ENCODE assay signal across 7 mouse cellular contexts in the genomic region with DNA sequence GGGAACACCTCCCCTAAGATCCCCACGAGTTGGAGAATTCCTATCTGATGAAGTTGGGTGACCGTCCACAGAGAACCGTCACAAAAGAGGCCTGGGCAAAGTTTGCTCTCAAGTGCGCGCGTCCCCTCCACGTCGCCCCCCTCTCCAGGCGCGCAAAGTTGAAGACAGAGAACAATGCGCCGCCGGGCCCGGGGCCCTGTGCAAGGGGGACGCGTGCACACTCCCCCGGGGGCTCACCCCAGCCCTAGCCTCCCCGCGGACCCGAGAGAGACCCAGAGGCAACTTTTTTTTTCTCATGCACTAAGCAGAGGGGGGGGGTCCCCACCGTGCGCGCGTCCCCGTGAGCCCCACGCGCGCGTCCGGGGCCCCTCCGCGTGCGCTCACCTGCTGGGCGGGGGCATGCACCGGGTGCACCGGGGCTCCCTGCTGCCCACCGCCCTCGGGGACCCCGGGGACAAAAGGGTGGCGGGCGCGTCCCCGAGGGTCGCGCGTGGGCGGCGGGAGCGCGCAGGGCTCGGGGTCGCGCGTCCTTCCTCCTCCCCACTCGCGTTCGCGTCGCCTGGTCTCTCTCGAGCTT. TPM values are rescaled to one million over a fixed set of nuclear protein-coding genes. Genes with fewer than 3 reads are reported as not detected.
DNase-seq lines count a peak whose midpoint lies in the region; ATAC-seq and TF ChIP-seq lines count a peak whose summit lies in the region.

No protein-coding gene starts in this region.

- peak overlapping the region; percentile 89 for H3K4me2 ChIP-seq in embryonic facial prominence, embryonic 11.5 days (ENCODE audit: low read depth, low read length)
- peak overlapping the region; percentile 74 for H3K4me2 ChIP-seq in hindbrain, embryonic 11.5 days (replicated peaks; ENCODE audit: low read depth, low read length)
- peak overlapping the region; percentile 88 for H3K4me2 ChIP-seq in limb, embryonic 14.5 days (replicated peaks; ENCODE audit: low read depth, low read length, severe bottlenecking)
- H3K4me2 ChIP-seq in neural tube, embryonic 11.5 days (ENCODE audit: low read depth): peak overlapping the region; percentile 94

- peak overlapping the region; percentile 99 for H3K4me3 ChIP-seq in embryonic facial prominence, embryonic 11.5 days (ENCODE audit: low read depth, low read length)
- H3K4me3 ChIP-seq in hindbrain, embryonic 11.5 days (ENCODE audit: low read depth, low read length): peak overlapping the region; percentile 98
- H3K4me3 ChIP-seq in limb, embryonic 14.5 days (replicated peaks; ENCODE audit: low read length): peak overlapping the region; percentile 94
- H3K4me3 ChIP-seq in neural tube, embryonic 11.5 days (ENCODE audit: low read depth, low read length): peak overlapping the region; percentile 99

- no peaks in the 10 kb centered on the region; the same call in 1 of the 2 replicates for H3K4me1 ChIP-seq in embryonic facial prominence, embryonic 11.5 days (ENCODE audit: control insufficient read depth, insufficient read depth, low read length)
- H3K4me1 ChIP-seq in hindbrain, embryonic 11.5 days (replicated peaks; ENCODE audit: control insufficient read depth, insufficient read depth, low read length): 0 out of 2 replicates have a peak, but pooled peaks cover 2% of the 10 kb centered on the region
- peaks cover 8% of the 10 kb centered on the region for H3K4me1 ChIP-seq in limb, embryonic 14.5 days (ENCODE audit: control insufficient read depth, insufficient read depth, low read length)
- 0 out of 2 replicates have a peak, but pooled peaks cover 9% of the 10 kb centered on the region for H3K4me1 ChIP-seq in neural tube, embryonic 11.5 days (ENCODE audit: control insufficient read depth, insufficient read depth, low read length)

- WGBS in embryonic facial prominence, embryonic 11.5 days: under 1% methylated on average over 60 of the region's 60 CpGs
- WGBS in hindbrain, embryonic 11.5 days: under 1% methylated on average over 51 of the region's 60 CpGs
- WGBS in limb, embryonic 14.5 days: 0% methylated on average over 49 of the region's 60 CpGs
- 1% methylated on average over 34 of the region's 60 CpGs for WGBS in neural tube, embryonic 11.5 days

- peaks cover 20% of the 10 kb centered on the region for H3K36me3 ChIP-seq in embryonic facial prominence, embryonic 11.5 days (replicated peaks; ENCODE audit: control insufficient read depth, insufficient read depth, low read depth, low read length)
- peaks cover 11% of the 10 kb centered on the region for H3K36me3 ChIP-seq in hindbrain, embryonic 11.5 days (ENCODE audit: control insufficient read depth, insufficient read depth, low read length)
- peaks cover 33% of the 10 kb centered on the region for H3K36me3 ChIP-seq in limb, embryonic 14.5 days (ENCODE audit: control insufficient read depth, insufficient read depth, low read length)
- H3K36me3 ChIP-seq in neural tube, embryonic 11.5 days (ENCODE audit: control insufficient read depth, insufficient read depth, low read length): peaks cover 20% of the 10 kb centered on the region

- H3K27me3 ChIP-seq in embryonic facial prominence, embryonic 11.5 days (ENCODE audit: control insufficient read depth, insufficient read depth, low read length): no peaks in the 10 kb centered on the region
- 0 out of 2 replicates have a peak, but pooled peaks cover 2% of the 10 kb centered on the region for H3K27me3 ChIP-seq in hindbrain, embryonic 11.5 days (ENCODE audit: control insufficient read depth, insufficient read depth, low read length)
- no peaks in the 10 kb centered on the region for H3K27me3 ChIP-seq in limb, embryonic 14.5 days (ENCODE audit: control insufficient read depth, insufficient read depth, low read length)
- no peaks in the 10 kb centered on the region for H3K27me3 ChIP-seq in neural tube, embryonic 11.5 days (ENCODE audit: control insufficient read depth, insufficient read depth, low read length)

- peak overlapping the region; percentile 99 for H3K9ac ChIP-seq in embryonic facial prominence, embryonic 11.5 days (replicated peaks; ENCODE audit: low read length)
- H3K9ac ChIP-seq in hindbrain, embryonic 11.5 days (ENCODE audit: low read depth, low read length): peak overlapping the region; percentile 99
- H3K9ac ChIP-seq in limb, embryonic 14.5 days (ENCODE audit: low read depth, low read length, severe bottlenecking): peak overlapping the region; percentile 98
- H3K9ac ChIP-seq in neural tube, embryonic 11.5 days (ENCODE audit: low read length): peak overlapping the region; percentile 99

- H3K27ac ChIP-seq in embryonic facial prominence, embryonic 11.5 days (replicated peaks; ENCODE audit: low read depth, low read length): peak overlapping the region; percentile 91
- peak overlapping the region; percentile 84 for H3K27ac ChIP-seq in hindbrain, embryonic 11.5 days (ENCODE audit: low read depth, low read length)
- peak overlapping the region; percentile 85 for H3K27ac ChIP-seq in limb, embryonic 14.5 days (replicated peaks; ENCODE audit: low read depth, low read length)
- H3K27ac ChIP-seq in neural tube, embryonic 11.5 days (ENCODE audit: low read depth, low read length): peak overlapping the region; percentile 84

- no peaks in the 10 kb centered on the region for H3K9me3 ChIP-seq in embryonic facial prominence, embryonic 11.5 days (replicated peaks; ENCODE audit: control insufficient read depth, low read length)
- H3K9me3 ChIP-seq in hindbrain, embryonic 11.5 days (ENCODE audit: control insufficient read depth, low read length): no peaks in the 10 kb centered on the region
- H3K9me3 ChIP-seq in limb, embryonic 14.5 days (ENCODE audit: control insufficient read depth, low read length): no peaks in the 10 kb centered on the region
- H3K9me3 ChIP-seq in neural tube, embryonic 11.5 days (ENCODE audit: control insufficient read depth, low read length): no peaks in the 10 kb centered on the region

- ATAC-seq in embryonic facial prominence, embryonic 11.5 days (replicated peaks; ENCODE audit: insufficient number of reproducible peaks, low FRiP score, low TSS enrichment, low read depth): no peak
- ATAC-seq in hindbrain, embryonic 11.5 days (ENCODE audit: low FRiP score): peak; percentile 41; the same call in 1 of the 2 replicates
- ATAC-seq in limb, embryonic 14.5 days (ENCODE audit: low FRiP score, low read depth): no peak
- peak; percentile 49 for ATAC-seq in neural tube, embryonic 11.5 days (ENCODE audit: insufficient read depth, low FRiP score, low TSS enrichment)

- TF ChIP-seq POLR2A in limb, embryonic 14.5 days (IDR thresholded peaks at IDR 0.05; ENCODE audit: borderline replicate concordance, extremely low read depth, insufficient read depth, insufficient read length): no peak

- peak; percentile 50 for DNase-seq in right cerebral cortex, postnatal 4 days
- no peak for DNase-seq in right cerebral cortex, postnatal 25 days
- DNase-seq in embryonic facial prominence, embryonic 11.5 days (ENCODE audit: low spot score): peak; percentile 76
- peak; percentile 77 for DNase-seq in hindbrain, embryonic 11.5 days (ENCODE audit: low spot score)
- DNase-seq in limb, embryonic 14.5 days (ENCODE audit: low spot score): peak; percentile 32
- DNase-seq in neural tube, embryonic 11.5 days (ENCODE audit: low spot score): peak; percentile 69
- no peak for DNase-seq in c-Kit-positive CD71-positive TER-119-positive erythroid progenitor cells, embryonic 14.5 days (ENCODE audit: low spot score)

RNA-seq across cellular contexts. Expression of gene Tcf3, which starts 0.4 kb away (rescaled TPM):
- 174 and 178 TPM in 2 replicates for polyA plus RNA-seq in embryonic facial prominence, embryonic 11.5 days (2014; fragmentation: Nextera tagmentation; extraction: Ambion mirVana)
- polyA plus RNA-seq in hindbrain, embryonic 11.5 days (2014; fragmentation: Nextera tagmentation; extraction: Ambion mirVana): 110 and 130 TPM in 2 replicates
- polyA plus RNA-seq in limb, embryonic 14.5 days (2012; rRNA removed): 191 and 260 TPM in 2 replicates
- 129 and 147 TPM in 2 replicates for polyA plus RNA-seq in limb, embryonic 14.5 days (2014; fragmentation: Nextera tagmentation; extraction: Ambion mirVana)
- polyA plus RNA-seq in neural tube, embryonic 11.5 days (2014; fragmentation: Nextera tagmentation; extraction: Ambion mirVana): 177 and 178 TPM in 2 replicates

RNA-seq across cellular contexts. Expression of gene Uqcr11, which starts 26.4 kb away (rescaled TPM):
- polyA plus RNA-seq in embryonic facial prominence, embryonic 11.5 days (2014; fragmentation: Nextera tagmentation; extraction: Ambion mirVana): 377 and 460 TPM in 2 replicates
- polyA plus RNA-seq in hindbrain, embryonic 11.5 days (2014; fragmentation: Nextera tagmentation; extraction: Ambion mirVana): 466 and 480 TPM in 2 replicates
- 572 and 718 TPM in 2 replicates for polyA plus RNA-seq in limb, embryonic 14.5 days (2012; rRNA removed)
- 617 and 707 TPM in 2 replicates for polyA plus RNA-seq in limb, embryonic 14.5 days (2014; fragmentation: Nextera tagmentation; extraction: Ambion mirVana)
- polyA plus RNA-seq in neural tube, embryonic 11.5 days (2014; fragmentation: Nextera tagmentation; extraction: Ambion mirVana): 494 and 521 TPM in 2 replicates

RNA-seq across cellular contexts. Expression of gene Mbd3, which starts 33.7 kb away (rescaled TPM):
- polyA plus RNA-seq in embryonic facial prominence, embryonic 11.5 days (2014; fragmentation: Nextera tagmentation; extraction: Ambion mirVana): 241 and 259 TPM in 2 replicates
- polyA plus RNA-seq in hindbrain, embryonic 11.5 days (2014; fragmentation: Nextera tagmentation; extraction: Ambion mirVana): 227 and 240 TPM in 2 replicates
- 267 and 270 TPM in 2 replicates for polyA plus RNA-seq in limb, embryonic 14.5 days (2012; rRNA removed)
- 196 and 214 TPM in 2 replicates for polyA plus RNA-seq in limb, embryonic 14.5 days (2014; fragmentation: Nextera tagmentation; extraction: Ambion mirVana)
- polyA plus RNA-seq in neural tube, embryonic 11.5 days (2014; fragmentation: Nextera tagmentation; extraction: Ambion mirVana): 262 and 271 TPM in 2 replicates

RNA-seq across cellular contexts. Expression of gene Mex3d, which starts 45.6 kb away (rescaled TPM):
- polyA plus RNA-seq in embryonic facial prominence, embryonic 11.5 days (2014; fragmentation: Nextera tagmentation; extraction: Ambion mirVana): 10.3 and 12.9 TPM in 2 replicates
- 13.4 and 14.7 TPM in 2 replicates for polyA plus RNA-seq in hindbrain, embryonic 11.5 days (2014; fragmentation: Nextera tagmentation; extraction: Ambion mirVana)
- polyA plus RNA-seq in limb, embryonic 14.5 days (2012; rRNA removed): 44.0 and 60.0 TPM in 2 replicates
- 8.2 and 9.0 TPM in 2 replicates for polyA plus RNA-seq in limb, embryonic 14.5 days (2014; fragmentation: Nextera tagmentation; extraction: Ambion mirVana)
- 12.6 and 15.5 TPM in 2 replicates for polyA plus RNA-seq in neural tube, embryonic 11.5 days (2014; fragmentation: Nextera tagmentation; extraction: Ambion mirVana)

Comparison
In these comparisons a context has a peak if more than half of its experiments do, and no peak if none do; other contexts are left out.
1. DNase-seq: peak in right cerebral cortex, postnatal 4 days (single experiment), embryonic facial prominence, embryonic 11.5 days (single experiment), hindbrain, embryonic 11.5 days (single experiment), limb, embryonic 14.5 days (single experiment) and neural tube, embryonic 11.5 days (single experiment); none in right cerebral cortex, postnatal 25 days (single experiment) and c-Kit-positive CD71-positive TER-119-positive erythroid progenitor cells, embryonic 14.5 days (single experiment).
2. ATAC-seq: peak in hindbrain, embryonic 11.5 days (single experiment) and neural tube, embryonic 11.5 days (single experiment); none in embryonic facial prominence, embryonic 11.5 days (single experiment) and limb, embryonic 14.5 days (single experiment).
3. Peak in every context shown above with its lines, with median percentiles within 50 percentile points of each other: H3K27ac ChIP-seq, H3K4me2 ChIP-seq, H3K4me3 ChIP-seq and H3K9ac ChIP-seq.